Mouse (Mus musculus) brown adipose tissue, adult 24 weeks (tissue): ENCODE data around the gene Bcl2. TPM values are rescaled to one million over a fixed set of nuclear protein-coding genes. Genes with fewer than 3 reads are reported as not detected.

ENCODE experiments used
- H3K27ac ChIP-seq: fragments of 200-500 bp; replicated peaks from 2 replicates; pipeline ENCODE4 v1.5.1; 2012; ENCODE audit warnings: low read depth, mild to moderate bottlenecking, low read length
- H3K4me1 ChIP-seq: fragments of 200-500 bp; 2 replicates; pipeline ENCODE4 v1.6.1; 2012; ENCODE audit warnings: low read length, mixed read lengths; ENCODE audit not compliant: control insufficient read depth, insufficient read depth, insufficient read length
- H3K4me3 ChIP-seq: fragments of 200-500 bp; 2 replicates; pipeline ENCODE4 v1.5.1; 2012; ENCODE audit warnings: low read depth, mild to moderate bottlenecking, low read length, moderate library complexity; ENCODE audit not compliant: insufficient read depth
- polyA plus RNA-seq: library from polyadenylated mRNA; stranded (reverse); fragments of >200 nt; gene quantifications from 2 replicates; pipeline ENCODE4 v1.2.4, GENCODE M21; 2012; ENCODE audit not compliant: missing spikeins, insufficient read depth, insufficient read length

The Bcl2 gene
- polyA plus RNA-seq, 1 experiment = 1.3 TPM

DNA sequence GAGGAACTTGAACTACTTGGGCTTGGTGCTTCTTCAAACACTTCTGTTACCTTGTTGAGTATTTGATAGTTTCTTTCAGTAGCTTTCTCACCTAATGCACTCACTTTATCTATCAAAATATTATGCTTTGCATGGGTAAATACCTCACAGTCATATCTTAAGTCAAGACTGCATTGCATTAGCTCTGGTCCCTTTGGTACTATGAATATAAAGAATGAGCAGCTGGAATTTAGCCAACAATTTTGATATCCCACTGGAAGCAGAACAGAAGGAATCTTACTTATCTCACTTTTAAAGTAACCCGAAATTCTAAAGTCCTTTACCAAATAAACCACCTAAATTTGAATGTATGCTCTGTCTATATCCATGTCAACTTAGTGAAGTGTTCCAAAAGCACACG is 83.1 kb downstream of the Bcl2 start:
- peaks cover 15% of the 10 kb centered on the region; the same call in 1 of the 2 replicates for H3K4me1 ChIP-seq
- no peak overlapping the region for H3K27ac ChIP-seq
- no peak overlapping the region for H3K4me3 ChIP-seq

- Histone ChIP-seq H3K4me1 (peaks cover 15% of the 10 kb centered on the region; the same call in 1 of the 2 replicates), H3K27ac (peak overlapping the region; percentile 82), H3K4me3 (no peak overlapping the region)
Measured at GRCm38 (mm10) chr1:106629931-106630682, 84.0 kb downstream of the Bcl2 start.

DNA sequence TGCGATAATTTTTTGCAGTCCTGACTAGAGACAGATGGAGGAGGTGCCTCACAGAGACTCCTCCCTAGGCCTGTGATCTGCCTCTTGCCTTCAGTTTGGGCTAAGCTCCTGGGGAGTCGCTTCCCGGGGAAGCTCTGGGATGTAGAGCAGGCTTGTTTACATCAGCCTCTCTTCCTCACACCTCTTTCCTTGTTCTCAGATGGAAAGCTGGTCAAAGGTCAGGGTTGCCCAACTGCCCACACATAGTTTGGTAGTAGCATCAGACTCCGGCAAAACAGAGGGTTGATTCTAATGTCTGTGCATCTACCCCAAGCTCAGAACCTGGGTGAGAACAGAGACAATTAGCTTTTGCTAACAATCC is 84.6 kb downstream of the Bcl2 start:
- Histone ChIP-seq H3K4me1 (peaks cover 15% of the 10 kb centered on the region; the same call in 1 of the 2 replicates), H3K4me3 (no peak overlapping the region), H3K27ac (peak overlapping the region; percentile 82)

- Histone ChIP-seq H3K4me3 (no peak overlapping the region), H3K27ac (peak overlapping the region; percentile 82), H3K4me1 (peaks cover 15% of the 10 kb centered on the region; the same call in 1 of the 2 replicates)
Measured at GRCm38 (mm10) chr1:106628718-106629469, 85.2 kb downstream of the Bcl2 start.

DNA sequence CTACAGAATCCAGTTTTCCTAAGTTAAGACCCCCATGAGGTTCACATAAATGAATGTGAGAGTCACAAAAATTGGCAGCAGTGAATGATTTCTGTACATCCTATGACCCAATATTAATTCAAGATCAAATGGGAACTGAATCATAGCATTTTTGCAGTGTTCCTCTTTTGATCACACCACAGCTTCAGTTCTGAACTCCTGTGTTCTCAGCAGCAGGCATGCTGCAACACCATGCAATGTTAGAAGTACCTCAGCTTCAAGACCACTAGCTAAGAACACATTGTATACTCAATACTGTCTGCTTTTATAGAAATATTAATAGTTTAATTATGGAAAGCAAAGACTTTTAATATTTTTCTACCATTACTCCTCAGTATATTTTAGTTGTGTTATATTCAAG is 85.8 kb downstream of the Bcl2 start:
- H3K4me3 ChIP-seq = no peak overlapping the region
- peaks cover 15% of the 10 kb centered on the region; the same call in 1 of the 2 replicates for H3K4me1 ChIP-seq
- no peak overlapping the region for H3K27ac ChIP-seq

DNA sequence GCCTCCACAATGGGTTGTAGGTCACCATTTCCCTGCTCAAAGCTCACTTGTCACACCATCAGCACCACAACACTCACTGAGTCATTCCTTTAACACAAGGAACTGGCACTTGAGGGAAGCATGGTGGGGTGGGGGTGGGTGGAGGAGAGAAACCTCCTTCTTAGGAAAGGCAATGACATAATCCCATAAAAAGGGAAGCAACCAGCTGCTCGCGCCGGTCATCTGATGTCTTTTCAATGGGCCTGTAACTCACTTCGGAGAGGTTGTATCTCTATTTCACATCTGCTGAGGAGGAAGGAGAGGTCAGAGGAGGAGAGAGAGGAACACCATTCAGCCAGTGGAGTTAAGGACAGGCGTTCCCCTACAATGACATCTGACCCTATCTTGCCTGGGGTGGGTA is 86.8 kb downstream of the Bcl2 start:
- Histone ChIP-seq H3K4me1 (peaks cover 15% of the 10 kb centered on the region; the same call in 1 of the 2 replicates), H3K4me3 (no peak overlapping the region), H3K27ac (no peak overlapping the region)

- Histone ChIP-seq H3K4me3 (no peak overlapping the region), H3K4me1 (peaks cover 3% of the 10 kb centered on the region; the same call in 1 of the 2 replicates), H3K27ac (no peak overlapping the region)
Measured at GRCm38 (mm10) chr1:106620174-106620931, 93.7 kb downstream of the Bcl2 start.

DNA sequence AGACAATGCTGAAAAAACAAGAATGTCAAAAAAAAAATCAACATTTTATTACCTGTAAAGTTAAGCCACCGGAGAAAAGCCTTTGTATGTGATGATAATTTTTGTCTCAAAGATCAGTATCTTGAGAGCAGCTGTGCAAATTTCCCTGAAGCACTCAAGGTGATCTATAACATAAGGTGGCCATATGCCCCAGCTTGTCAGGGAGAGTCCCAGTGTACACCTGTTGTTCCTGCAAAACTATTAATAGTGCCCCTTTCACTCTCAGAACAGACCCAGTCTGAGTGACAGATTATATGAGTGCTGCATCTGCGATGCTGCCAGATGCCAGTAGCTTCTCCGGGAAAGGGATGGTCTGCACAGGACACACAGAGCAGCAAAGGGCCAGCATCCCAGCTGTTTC is 95.3 kb downstream of the Bcl2 start:
- peaks cover 3% of the 10 kb centered on the region; the same call in 1 of the 2 replicates for H3K4me1 ChIP-seq
- H3K27ac ChIP-seq = no peak overlapping the region
- H3K4me3 ChIP-seq = no peak overlapping the region

- no peak overlapping the region for H3K27ac ChIP-seq
- peaks cover 3% of the 10 kb centered on the region; the same call in 1 of the 2 replicates for H3K4me1 ChIP-seq
- no peak overlapping the region for H3K4me3 ChIP-seq
Measured at GRCm38 (mm10) chr1:106616955-106617354, 97.1 kb downstream of the Bcl2 start.

DNA sequence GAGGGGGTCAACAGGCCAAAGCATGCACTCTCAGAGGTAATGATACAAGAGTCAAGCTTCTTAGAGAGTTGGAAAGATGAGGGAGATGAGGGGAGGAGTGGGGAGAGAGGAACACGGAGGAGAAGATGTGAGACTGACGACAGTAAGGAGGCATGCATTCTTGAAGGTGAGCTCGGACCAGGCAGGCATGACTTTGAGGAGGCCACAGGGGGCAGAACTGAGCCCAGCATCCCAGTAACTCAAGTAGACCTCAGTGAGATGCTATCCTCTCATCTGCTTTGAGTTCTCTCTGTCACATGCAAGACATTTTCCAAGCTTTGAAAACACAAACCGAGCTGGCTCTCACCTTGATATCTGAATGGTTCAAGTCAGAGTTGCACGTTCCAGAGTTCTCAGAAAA is 100.7 kb downstream of the Bcl2 start:
- no peaks in the 10 kb centered on the region for H3K4me1 ChIP-seq
- H3K27ac ChIP-seq = no peak overlapping the region
- no peak overlapping the region for H3K4me3 ChIP-seq

GRCm38 (mm10) chr1:106612166-106613031 is 101.7 kb downstream of the Bcl2 start:
- no peak overlapping the region for H3K27ac ChIP-seq
- H3K4me3 ChIP-seq = no peak overlapping the region
- H3K4me1 ChIP-seq = no peaks in the 10 kb centered on the region

- Histone ChIP-seq H3K27ac (no peak overlapping the region), H3K4me3 (no peak overlapping the region), H3K4me1 (no peaks in the 10 kb centered on the region)
Measured at GRCm38 (mm10) chr1:106611246-106611645, 102.8 kb downstream of the Bcl2 start.

- H3K4me1 ChIP-seq = no peaks in the 10 kb centered on the region
- no peak overlapping the region for H3K27ac ChIP-seq
- H3K4me3 ChIP-seq = no peak overlapping the region
Measured at GRCm38 (mm10) chr1:106608098-106608778, 105.8 kb downstream of the Bcl2 start.

DNA sequence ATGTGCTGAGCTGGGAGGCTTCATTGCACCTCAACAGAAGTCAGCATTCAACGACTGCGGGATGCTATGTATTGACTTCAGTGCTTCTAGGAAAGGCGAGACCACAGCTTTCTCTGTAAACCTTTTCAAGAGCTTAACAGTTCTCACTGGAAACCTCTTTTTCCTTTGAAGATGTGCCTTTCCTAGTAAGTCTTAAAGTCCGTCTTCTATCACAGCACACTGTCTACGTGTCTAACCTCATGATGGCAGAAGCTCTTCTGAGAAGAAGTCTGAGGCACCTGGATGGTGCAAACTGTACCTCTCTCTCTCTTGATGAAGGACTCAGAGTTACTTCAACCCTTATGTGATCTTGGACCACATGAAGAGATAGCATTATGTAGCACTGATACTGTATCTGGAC is 107.1 kb downstream of the Bcl2 start:
- H3K27ac ChIP-seq = no peak overlapping the region
- no peak overlapping the region for H3K4me3 ChIP-seq
- H3K4me1 ChIP-seq = peaks cover 8% of the 10 kb centered on the region; the same call in 1 of the 2 replicates
